Mouse (Mus musculus) G1E (cell line): Measurements from ENCODE around the gene Rnd1.

Experiments
- CTCF ChIP-seq: IDR thresholded peaks from 2 replicates; pipeline ENCODE4 v1.5.1; 2012; ENCODE audit warnings: low read depth, low read length, inconsistent platforms, mixed read lengths
- GATA1 ChIP-seq: IDR thresholded peaks from 2 replicates; pipeline ENCODE4 v1.6.1; 2012; ENCODE audit warnings: borderline replicate concordance, low read length, inconsistent platforms, mixed read lengths
- GATA2 ChIP-seq: IDR thresholded peaks from 2 replicates; pipeline ENCODE4 v1.6.1; 2012; ENCODE audit warnings: low read depth, low read length, inconsistent platforms, borderline replicate concordance
- POLR2AphosphoS5 ChIP-seq: IDR thresholded peaks from 2 replicates; pipeline ENCODE4 v1.6.1; 2012; ENCODE audit warnings: low read depth, low read length, inconsistent platforms; ENCODE audit not compliant: insufficient replicate concordance
- TAL1 ChIP-seq: conservative IDR thresholded peaks from 2 replicates; pipeline ENCODE4 v1.6.1; 2012; ENCODE audit warnings: low read depth, low read length, inconsistent platforms, mixed read lengths

DNA sequence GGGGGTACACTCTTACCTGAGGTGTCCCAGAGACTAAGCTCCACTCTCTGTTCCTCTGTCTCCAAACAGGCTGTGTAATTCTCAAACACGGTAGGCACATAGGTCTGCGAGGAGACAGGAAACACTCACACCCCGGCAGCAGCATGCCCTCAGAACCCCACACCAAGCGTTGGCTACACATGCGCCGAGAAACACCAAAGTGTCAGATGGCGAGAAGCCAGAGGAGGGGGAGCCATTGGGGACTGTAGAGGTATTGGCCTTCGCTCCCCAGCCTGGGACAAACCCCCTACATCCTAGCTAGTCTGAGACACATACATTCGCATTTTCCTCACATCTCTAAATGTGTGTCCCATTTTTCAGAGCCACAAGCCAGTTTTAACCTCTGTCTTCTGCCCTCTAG, 790 bp downstream of the Rnd1 start:
- no peak for TF ChIP-seq TAL1
- no peak for TF ChIP-seq POLR2AphosphoS5
- no peak for TF ChIP-seq CTCF
- TF ChIP-seq GATA1: no peak
- no peak for TF ChIP-seq GATA2
